Mouse (Mus musculus): Measurements from ENCODE around the gene Cdca4.
"Not testable (repeated sequence)": the region's sequence is repeated elsewhere in the genome, so short reads cannot be mapped to it uniquely, and the experiment has no call there.

The Cdca4 gene

GRCm38 (mm10) chr12:112857021-112857925 is 28.1 kb upstream of the Cdca4 start:
- DNase-seq (ENCODE audit: low read depth, low spot score): no peak

GRCm38 (mm10) chr12:112856338-112856737 is 27.1 kb upstream of the Cdca4 start:
- no peak for DNase-seq (ENCODE audit: low read depth, low spot score)

- no peak for DNase-seq (ENCODE audit: low read depth, low spot score)
Measured at GRCm38 (mm10) chr12:112854610-112855333, 25.5 kb upstream of the Cdca4 start.

GRCm38 (mm10) chr12:112853050-112853729 is 24.0 kb upstream of the Cdca4 start:
- no peak for DNase-seq (ENCODE audit: low read depth, low spot score)

- DNase-seq (ENCODE audit: low read depth, low spot score): no peak
Measured at GRCm38 (mm10) chr12:112851116-112851515, 21.9 kb upstream of the Cdca4 start.

GRCm38 (mm10) chr12:112850344-112850743 is 21.1 kb upstream of the Cdca4 start:
- no peak for DNase-seq (ENCODE audit: low read depth, low spot score)

GRCm38 (mm10) chr12:112849235-112850022 is 20.2 kb upstream of the Cdca4 start:
- no peak for DNase-seq (ENCODE audit: low read depth, low spot score)

GRCm38 (mm10) chr12:112847880-112848279 is 18.7 kb upstream of the Cdca4 start:
- DNase-seq (ENCODE audit: low read depth, low spot score): no peak

- peak; percentile 66 for DNase-seq (ENCODE audit: low read depth, low spot score)
Measured at GRCm38 (mm10) chr12:112843803-112844202, 14.6 kb upstream of the Cdca4 start.

- DNase-seq (ENCODE audit: low read depth, low spot score): not testable (repeated sequence)
Measured at GRCm38 (mm10) chr12:112842128-112842527, 12.9 kb upstream of the Cdca4 start.

- not testable (repeated sequence) for DNase-seq (ENCODE audit: low read depth, low spot score)
Measured at GRCm38 (mm10) chr12:112841338-112841892, 12.2 kb upstream of the Cdca4 start.

- no peak for DNase-seq (ENCODE audit: low read depth, low spot score)
Measured at GRCm38 (mm10) chr12:112840209-112841086, 11.2 kb upstream of the Cdca4 start.

GRCm38 (mm10) chr12:112835046-112835445 is 5.8 kb upstream of the Cdca4 start:
- no peak for DNase-seq (ENCODE audit: low read depth, low spot score)

GRCm38 (mm10) chr12:112833527-112833926 is 4.3 kb upstream of the Cdca4 start:
- no peak for DNase-seq (ENCODE audit: low read depth, low spot score)

GRCm38 (mm10) chr12:112832411-112832810 is 3.2 kb upstream of the Cdca4 start:
- no peak for DNase-seq (ENCODE audit: low read depth, low spot score)

GRCm38 (mm10) chr12:112830570-112830969 is 1.3 kb upstream of the Cdca4 start:
- no peak for DNase-seq (ENCODE audit: low read depth, low spot score)

- DNase-seq (ENCODE audit: low read depth, low spot score): no peak
Measured at GRCm38 (mm10) chr12:112830141-112830540, 918 bp upstream of the Cdca4 start.

- DNase-seq (ENCODE audit: low read depth, low spot score): no peak
Measured at GRCm38 (mm10) chr12:112828501-112829243, 551 bp downstream of the Cdca4 start.

- no peak for DNase-seq (ENCODE audit: low read depth, low spot score)
Measured at GRCm38 (mm10) chr12:112825901-112826300, 3.3 kb downstream of the Cdca4 start.
